Mouse (Mus musculus) heart, postnatal 0 days (tissue): ENCODE data around the gene Syt2.

Source experiments
- CTCF ChIP-seq: IDR thresholded peaks from 2 replicates; pipeline ENCODE4 v1.5.1; 2016; ENCODE audit warnings: antibody characterized with exemption, control low read depth, low read depth
- EP300 ChIP-seq: IDR thresholded peaks from 2 replicates; pipeline ENCODE4 v1.6.1; 2016; ENCODE audit warnings: antibody characterized with exemption, low read depth

DNA sequence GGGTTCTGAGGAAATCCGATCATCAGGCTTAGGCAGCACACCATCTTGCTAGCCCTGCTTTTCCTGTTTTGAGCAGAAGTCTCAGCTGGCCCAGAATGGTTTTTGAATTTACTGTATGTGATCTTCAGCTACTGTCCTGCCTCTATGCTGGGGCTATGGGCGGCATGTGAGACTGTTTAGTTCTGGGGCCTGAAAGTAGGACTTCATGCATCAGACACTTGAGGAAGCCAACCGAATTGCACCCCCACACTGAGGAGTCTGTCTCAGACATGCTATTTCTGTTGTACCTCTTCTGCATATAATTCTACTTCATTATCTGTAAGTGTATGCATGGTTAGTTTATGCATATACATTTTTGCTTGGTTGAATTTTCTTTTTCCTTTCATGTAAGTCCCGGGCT, 21.2 kb upstream of the Syt2 start:
- TF ChIP-seq CTCF (no peak), EP300 (no peak)
